Mouse (Mus musculus) midbrain, embryonic 14.5 days (tissue): ENCODE data around the gene Spag6. TPM values are rescaled to one million over a fixed set of nuclear protein-coding genes. Genes with fewer than 3 reads are reported as not detected.

Experiments
- ATAC-seq: fragments of 200-750 bp; cut with Nextera tagmentation; 2 replicates; pipeline ENCODE4 v1.8.0; 2017; ENCODE audit warnings: moderate number of reproducible peaks, moderate library complexity; ENCODE audit not compliant: low FRiP score, low TSS enrichment
- DNase-seq: peaks from one replicate; pipeline ENCODE4 v3.0.0-alpha.2; 2015
- H3K27ac ChIP-seq: fragments of 300-500 bp; sonication (generic); replicated peaks from 2 replicates; pipeline ENCODE4 v1.5.1; 2014; ENCODE audit warnings: mild to moderate bottlenecking, low read depth, low read length, moderate library complexity
- H3K27me3 ChIP-seq: fragments of 300-500 bp; sonication (generic); 2 replicates; pipeline ENCODE4 v1.6.1; 2014; ENCODE audit warnings: low read length, control low read depth, mixed read lengths; ENCODE audit not compliant: control insufficient read depth, insufficient read depth
- H3K36me3 ChIP-seq: fragments of 300-500 bp; sonication (generic); 2 replicates; pipeline ENCODE4 v1.6.1; 2014; ENCODE audit warnings: low read length, control low read depth; ENCODE audit not compliant: control insufficient read depth, insufficient read depth
- H3K4me1 ChIP-seq: fragments of 300-500 bp; sonication (generic); 2 replicates; pipeline ENCODE4 v1.6.1; 2014; ENCODE audit warnings: mild to moderate bottlenecking, antibody characterized with exemption, low read length, control low read depth; ENCODE audit not compliant: control insufficient read depth, insufficient read depth
- H3K4me2 ChIP-seq: fragments of 300-500 bp; sonication (generic); 2 replicates; pipeline ENCODE4 v1.6.1; 2014; ENCODE audit warnings: mild to moderate bottlenecking, low read length, moderate library complexity
- H3K4me3 ChIP-seq: fragments of 300-500 bp; sonication (generic); replicated peaks from 2 replicates; pipeline ENCODE4 v1.5.1; 2014; ENCODE audit warnings: low read depth, low read length
- H3K9ac ChIP-seq: fragments of 300-500 bp; sonication (generic); replicated peaks from 2 replicates; pipeline ENCODE4 v1.6.1; 2014; ENCODE audit warnings: mild to moderate bottlenecking, low read length, moderate library complexity
- H3K9me3 ChIP-seq: fragments of 300-500 bp; sonication (generic); 2 replicates; pipeline ENCODE4 v1.6.1; 2016; ENCODE audit warnings: low read length, control low read depth, mixed read lengths; ENCODE audit not compliant: control insufficient read depth
- WGBS: fragments of 180-500 bp; shearing (Covaris S2); extraction: QIAGEN DNeasy Blood & Tissue Kit; methylation state at CpG from one replicate; pipeline ENCODE4 v1.1.7; 2014; 5-methylcytosine and 5-hydroxymethylcytosine counted together
- polyA plus RNA-seq: library from polyadenylated mRNA; unstranded; fragments of >200 nt; fragmentation: Nextera tagmentation; extraction: Ambion mirVana; gene quantifications from 2 replicates; pipeline ENCODE4 v1.2.1, GENCODE M21; 2014

Gene Spag6
- polyA plus RNA-seq, 1 experiment from 2014 or later = 0.25 TPM

- H3K4me2 ChIP-seq = peak overlapping the region; percentile 84
- peak overlapping the region; percentile 44; the same call in 1 of the 2 replicates for H3K4me3 ChIP-seq
- H3K27me3 ChIP-seq = peaks cover 76% of the 10 kb centered on the region
These were observed 3.1 kb upstream of the Spag6 start for GRCm38 (mm10) chr2:18690756-18691155.

GRCm38 (mm10) chr2:18692031-18692430 lies 1.8 kb upstream of the Spag6 start:
- Histone ChIP-seq H3K9ac (no peak overlapping the region), H3K4me3 (no peak overlapping the region), H3K27me3 (peaks cover 73% of the 10 kb centered on the region), H3K27ac (no peak overlapping the region), H3K9me3 (0 out of 2 replicates have a peak, but pooled peaks cover 3% of the 10 kb centered on the region), H3K36me3 (no peaks in the 10 kb centered on the region), H3K4me1 (peaks cover 18% of the 10 kb centered on the region), H3K4me2 (no peak overlapping the region)
- no peak for DNase-seq
- no peak for ATAC-seq

More at GRCm38 (mm10) chr2:18690756-18691155, 3.1 kb upstream of the Spag6 start:
- ATAC-seq (no peak), DNase-seq (peak; percentile 53)
- under 1% methylated on average over 9 of the region's 9 CpGs for WGBS
- no peak overlapping the region for H3K9ac ChIP-seq
- H3K36me3 ChIP-seq = no peaks in the 10 kb centered on the region
- no peak overlapping the region for H3K27ac ChIP-seq
- peaks cover 18% of the 10 kb centered on the region for H3K4me1 ChIP-seq
- H3K9me3 ChIP-seq = 0 out of 2 replicates have a peak, but pooled peaks cover 3% of the 10 kb centered on the region

- ATAC-seq (no peak), DNase-seq (no peak)
- H3K4me1 ChIP-seq = peaks cover 18% of the 10 kb centered on the region
- peaks cover 69% of the 10 kb centered on the region for H3K27me3 ChIP-seq
- no peak overlapping the region for H3K4me2 ChIP-seq
- 0 out of 2 replicates have a peak, but pooled peaks cover 3% of the 10 kb centered on the region for H3K9me3 ChIP-seq
- no peaks in the 10 kb centered on the region for H3K36me3 ChIP-seq
- H3K4me3 ChIP-seq = no peak overlapping the region
- no peak overlapping the region for H3K9ac ChIP-seq
- WGBS = 5% methylated on average over 1 of the region's 1 CpGs
- no peak overlapping the region for H3K27ac ChIP-seq
These were observed 1.3 kb upstream of the Spag6 start for GRCm38 (mm10) chr2:18692548-18692947.

GRCm38 (mm10) chr2:18693491-18693870 lies 351 bp upstream of the Spag6 start:
- H3K27me3 ChIP-seq = peaks cover 68% of the 10 kb centered on the region
- DNase-seq = no peak

GRCm38 (mm10) chr2:18694611-18694950 lies 749 bp downstream of the Spag6 start:
- Histone ChIP-seq H3K4me3 (peak overlapping the region; percentile 47), H3K36me3 (no peaks in the 10 kb centered on the region), H3K27ac (no peak overlapping the region), H3K27me3 (peaks cover 71% of the 10 kb centered on the region), H3K9ac (peak overlapping the region; percentile 60), H3K4me1 (peaks cover 16% of the 10 kb centered on the region), H3K9me3 (no peaks in the 10 kb centered on the region), H3K4me2 (peak overlapping the region; percentile 90)
- DNase-seq (peak; percentile 49), ATAC-seq (peak; percentile 32; the same call in 1 of the 2 replicates)
- WGBS = under 1% methylated on average over 20 of the region's 20 CpGs

More at GRCm38 (mm10) chr2:18693491-18693870, 351 bp upstream of the Spag6 start:
- Histone ChIP-seq H3K9ac (no peak overlapping the region), H3K27ac (no peak overlapping the region), H3K4me1 (peaks cover 18% of the 10 kb centered on the region), H3K4me3 (peak overlapping the region; percentile 47), H3K4me2 (peak overlapping the region; percentile 90), H3K36me3 (no peaks in the 10 kb centered on the region), H3K9me3 (0 out of 2 replicates have a peak, but pooled peaks cover 3% of the 10 kb centered on the region)
- no peak for ATAC-seq
- under 1% methylated on average over 5 of the region's 5 CpGs for WGBS

- H3K9ac ChIP-seq = no peak overlapping the region
- peaks cover 77% of the 10 kb centered on the region for H3K27me3 ChIP-seq
- H3K4me1 ChIP-seq = peaks cover 12% of the 10 kb centered on the region; the same call in 1 of the 2 replicates
- 1% methylated on average over 8 of the region's 8 CpGs for WGBS
- H3K4me2 ChIP-seq = no peak overlapping the region
- no peaks in the 10 kb centered on the region for H3K36me3 ChIP-seq
- no peak overlapping the region for H3K27ac ChIP-seq
- H3K9me3 ChIP-seq = no peaks in the 10 kb centered on the region
- DNase-seq = no peak
- H3K4me3 ChIP-seq = no peak overlapping the region
- no peak for ATAC-seq
These were observed 1.3 kb downstream of the Spag6 start for GRCm38 (mm10) chr2:18695163-18695562.

- DNase-seq (no peak), ATAC-seq (no peak)
- Histone ChIP-seq H3K27me3 (peaks cover 78% of the 10 kb centered on the region), H3K27ac (no peak overlapping the region), H3K36me3 (no peaks in the 10 kb centered on the region), H3K4me3 (no peak overlapping the region), H3K9ac (no peak overlapping the region), H3K4me1 (peaks cover 10% of the 10 kb centered on the region; the same call in 1 of the 2 replicates), H3K9me3 (no peaks in the 10 kb centered on the region), H3K4me2 (no peak overlapping the region)
- WGBS = 4% methylated on average over 7 of the region's 7 CpGs
These were observed 1.9 kb downstream of the Spag6 start for GRCm38 (mm10) chr2:18695629-18696150.

- Histone ChIP-seq H3K27me3 (peaks cover 75% of the 10 kb centered on the region), H3K9ac (no peak overlapping the region)
- 2% methylated on average over 4 of the region's 4 CpGs for WGBS
These were observed 3.9 kb downstream of the Spag6 start for GRCm38 (mm10) chr2:18697591-18698244.

More at GRCm38 (mm10) chr2:18697591-18698244, 3.9 kb downstream of the Spag6 start:
- H3K4me2 ChIP-seq = no peak overlapping the region
- no peaks in the 10 kb centered on the region for H3K9me3 ChIP-seq
- peaks cover 10% of the 10 kb centered on the region; the same call in 1 of the 2 replicates for H3K4me1 ChIP-seq
- DNase-seq (peak; percentile 36), ATAC-seq (no peak)
- no peaks in the 10 kb centered on the region for H3K36me3 ChIP-seq
- H3K27ac ChIP-seq = no peak overlapping the region
- no peak overlapping the region for H3K4me3 ChIP-seq
